Mouse (Mus musculus): ENCODE results near the gene Pigg. TPM values are rescaled to one million over a fixed set of nuclear protein-coding genes. Genes with fewer than 3 reads are reported as not detected.
"Not testable (repeated sequence)": the region's sequence is repeated elsewhere in the genome, so short reads cannot be mapped to it uniquely, and the experiment has no call there.

Pigg gene
- 5.8 and 6.1 TPM in 2 replicates for polyA plus RNA-seq (2016; fragmentation: Nextera tagmentation; extraction: Ambion mirVana)

DNA sequence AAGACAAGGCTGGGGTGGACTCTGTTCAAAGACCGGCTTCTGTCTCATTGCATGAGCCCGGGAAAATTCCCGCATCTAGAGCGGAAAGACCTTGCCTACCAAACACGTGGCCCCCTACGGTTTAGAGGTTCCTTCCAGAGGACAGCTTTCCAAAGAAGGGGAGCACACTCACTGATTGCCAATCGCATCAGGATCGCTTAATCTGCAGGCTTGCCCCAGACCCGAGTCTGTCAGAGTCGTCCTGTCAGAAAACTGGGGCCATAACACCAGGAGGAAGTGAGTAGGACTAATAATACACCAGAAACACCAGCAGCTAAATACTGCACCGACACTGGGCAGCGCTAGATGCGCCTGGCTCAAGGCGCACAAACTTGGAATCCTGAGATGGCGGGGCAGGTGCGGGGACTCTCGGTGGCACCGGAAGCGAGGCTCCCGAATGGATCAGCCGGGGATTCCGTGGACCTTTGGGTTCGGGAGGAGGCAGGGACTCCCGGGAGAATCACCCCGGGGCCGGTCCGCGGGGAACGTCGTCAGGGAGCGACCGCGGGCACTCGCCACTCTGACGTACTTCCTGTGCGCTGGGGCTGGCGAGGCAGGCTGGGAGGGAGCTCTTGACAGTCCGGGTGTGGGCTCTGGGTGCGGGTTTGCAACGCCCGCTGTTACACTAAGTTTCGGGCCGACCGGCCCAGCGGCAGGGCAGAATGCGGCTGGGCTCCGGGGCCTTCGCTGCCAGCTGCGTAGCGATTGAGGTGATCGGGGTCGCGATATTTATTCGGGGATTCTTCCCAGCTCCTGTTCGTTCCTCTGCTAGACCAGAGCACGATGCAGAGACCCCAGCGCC, at the start of gene Pigg:
Pigg (plus strand) TSS at position 386 of the 841 bp plus-strand sequence.
- Histone ChIP-seq H3K4me3 (peak within 1 kb of the TSS; percentile 76), H3K9ac (peak within 1 kb of the TSS; percentile 76), H3K27ac (peak within 1 kb of the TSS; percentile 42), H3K4me1 (peaks cover 6% of the 10 kb centered on the region), H3K27me3 (replicated peaks) (no peaks in the 10 kb centered on the region), H3K36me3 (no peaks in the 10 kb centered on the region), H3K4me2 (replicated peaks) (peak within 1 kb of the TSS; percentile 80), H3K9me3 (no peaks in the 10 kb centered on the region)
- peak; percentile 99 for ATAC-seq (ENCODE audit: low FRiP score, low read depth)
- WGBS: under 1% methylated on average over 57 of the region's 57 CpGs

DNA sequence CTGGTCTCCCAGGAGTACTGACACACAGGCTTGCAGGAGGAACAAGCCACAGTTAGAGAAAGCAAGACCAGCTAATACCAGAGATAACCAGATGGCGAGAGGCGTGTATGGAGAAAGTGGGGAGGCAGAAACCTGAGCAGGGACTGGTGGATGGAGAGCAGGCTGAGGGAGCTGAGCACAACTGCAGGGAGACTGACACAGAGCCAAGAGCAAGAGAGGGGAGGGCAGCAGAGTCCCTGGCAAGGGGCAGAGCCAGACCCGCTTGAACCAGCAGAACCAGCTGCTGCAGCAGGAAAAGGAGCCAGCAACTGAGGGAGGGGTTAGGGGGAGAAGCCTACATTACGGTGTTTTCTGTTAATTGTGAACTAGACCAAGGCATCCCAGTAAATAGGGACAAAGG, 49.7 kb upstream of the Pigg start:
- no peak for ATAC-seq (ENCODE audit: low FRiP score, low read depth)
- no peaks in the 10 kb centered on the region for H3K9me3 ChIP-seq
- no peaks in the 10 kb centered on the region for H3K36me3 ChIP-seq
- 49% methylated on average over 4 of the region's 4 CpGs for WGBS
- H3K4me1 ChIP-seq: peaks cover under 1% of the 10 kb centered on the region; the same call in 1 of the 2 replicates
- no peaks in the 10 kb centered on the region for H3K27me3 ChIP-seq (replicated peaks)
- H3K27ac ChIP-seq: no peak overlapping the region
- H3K4me3 ChIP-seq: no peak overlapping the region
- no peak overlapping the region for H3K4me2 ChIP-seq (replicated peaks)
- no peak overlapping the region for H3K9ac ChIP-seq

DNA sequence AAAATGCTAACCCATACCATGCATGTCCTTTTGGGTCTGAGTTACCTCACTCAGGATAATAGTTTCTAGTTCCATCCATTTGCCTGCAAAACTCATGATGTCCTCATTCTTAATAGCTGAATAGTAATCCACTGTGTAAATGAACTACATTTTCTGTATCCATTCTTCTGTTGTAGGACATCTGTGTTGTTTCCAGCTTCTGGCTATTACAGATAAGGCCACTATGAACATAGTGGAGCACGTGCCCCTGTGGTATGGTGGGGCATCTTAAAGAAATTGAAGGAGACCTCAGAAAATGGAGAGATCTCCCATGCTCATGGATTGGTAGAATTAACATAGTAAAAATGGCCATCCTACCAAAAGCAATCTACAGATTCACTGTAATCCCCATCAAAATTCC, 48.6 kb upstream of the Pigg start:
- H3K27ac ChIP-seq; H3K9me3 ChIP-seq; ATAC-seq (ENCODE audit: low FRiP score, low read depth); H3K27me3 ChIP-seq (replicated peaks); H3K4me3 ChIP-seq; H3K4me1 ChIP-seq; H3K9ac ChIP-seq; H3K36me3 ChIP-seq; H3K4me2 ChIP-seq (replicated peaks): not testable (repeated sequence)
- 78% methylated on average over 1 of the region's 1 CpGs for WGBS

DNA sequence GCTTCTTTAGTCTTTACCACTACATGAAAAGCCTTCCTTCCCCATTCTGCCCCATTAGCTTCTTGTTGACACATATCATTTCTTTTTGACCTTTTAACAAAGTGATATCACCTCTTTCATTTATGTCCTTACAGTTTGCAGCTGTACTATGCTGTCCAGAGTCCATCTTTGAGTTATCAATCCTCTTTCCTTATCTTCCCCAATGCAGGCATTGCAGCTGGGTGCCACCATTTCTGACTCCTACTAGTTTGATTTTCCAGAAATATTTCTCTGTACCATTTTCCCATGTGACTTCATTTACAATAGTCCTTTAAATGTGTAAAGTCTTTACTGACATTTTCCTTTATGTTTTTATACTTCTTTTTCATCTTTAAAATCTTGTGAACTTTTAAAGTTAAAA, 45.4 kb upstream of the Pigg start:
- no peak overlapping the region for H3K9ac ChIP-seq
- H3K4me1 ChIP-seq: peaks cover 21% of the 10 kb centered on the region
- no peak overlapping the region for H3K4me2 ChIP-seq (replicated peaks)
- no peak overlapping the region for H3K4me3 ChIP-seq
- no peak overlapping the region for H3K27ac ChIP-seq
- no peaks in the 10 kb centered on the region for H3K27me3 ChIP-seq (replicated peaks)
- no peak for ATAC-seq (ENCODE audit: low FRiP score, low read depth)
- no peaks in the 10 kb centered on the region for H3K36me3 ChIP-seq
- no peaks in the 10 kb centered on the region for H3K9me3 ChIP-seq

DNA sequence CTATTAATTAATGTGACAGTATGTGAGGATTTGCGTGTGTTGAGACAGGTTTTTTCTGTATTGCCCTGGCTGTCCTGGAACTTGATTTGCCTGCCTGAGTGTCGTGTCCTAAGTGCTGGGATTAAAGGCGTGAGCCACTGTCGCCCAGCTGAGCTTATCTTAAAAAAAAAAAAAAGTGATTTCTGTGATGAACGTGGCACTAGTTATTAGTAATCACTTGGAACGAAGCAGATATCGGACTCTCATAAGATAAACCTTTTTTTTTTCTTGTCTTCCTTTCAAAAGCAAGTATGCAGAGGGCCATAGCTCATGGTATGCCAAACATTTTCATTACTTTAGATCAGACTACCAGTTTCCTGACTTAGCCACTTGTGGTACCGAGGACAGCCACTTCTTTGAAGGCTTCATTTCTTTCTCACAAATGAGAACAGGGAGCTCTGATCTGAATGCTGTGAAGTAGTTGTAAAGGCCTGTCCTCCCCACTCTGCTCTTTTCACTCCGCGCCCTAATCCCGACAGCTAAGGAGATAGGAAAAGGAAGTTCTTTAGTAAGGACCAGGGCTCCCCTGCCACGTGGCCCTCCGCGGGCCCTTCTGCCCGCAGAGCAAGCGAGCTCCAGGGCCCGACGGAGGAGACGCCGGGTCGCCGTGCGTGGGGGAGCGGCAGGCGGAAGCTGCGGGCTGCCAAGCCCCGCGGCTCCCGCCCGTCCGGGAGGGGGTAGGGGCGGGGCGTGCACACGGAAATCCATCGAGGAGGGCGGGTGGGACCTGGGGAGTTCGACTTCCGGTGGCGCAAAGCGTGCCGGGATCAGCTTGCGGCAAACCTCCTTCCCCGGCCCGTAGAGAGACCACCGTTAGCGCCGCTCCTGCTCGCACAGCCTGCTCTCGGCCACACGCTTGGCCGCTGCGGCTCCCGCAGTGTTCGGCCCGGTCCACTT, 44.0 kb upstream of the Pigg start, which contains the start of gene Dr1:
Dr1 (plus strand) TSS at position 771 of the 936 bp plus-strand sequence.
- Histone ChIP-seq H3K27ac (peak within 1 kb of the TSS; percentile 87), H3K27me3 (replicated peaks) (no peaks in the 10 kb centered on the region), H3K9me3 (no peaks in the 10 kb centered on the region), H3K9ac (peak within 1 kb of the TSS; percentile 92), H3K36me3 (no peaks in the 10 kb centered on the region), H3K4me2 (replicated peaks) (peak within 1 kb of the TSS; percentile 85), H3K4me3 (peak within 1 kb of the TSS; percentile 89), H3K4me1 (peaks cover 21% of the 10 kb centered on the region)
- WGBS: 5% methylated on average over 55 of the region's 55 CpGs
- peak; percentile 98 for ATAC-seq (ENCODE audit: low FRiP score, low read depth)

DNA sequence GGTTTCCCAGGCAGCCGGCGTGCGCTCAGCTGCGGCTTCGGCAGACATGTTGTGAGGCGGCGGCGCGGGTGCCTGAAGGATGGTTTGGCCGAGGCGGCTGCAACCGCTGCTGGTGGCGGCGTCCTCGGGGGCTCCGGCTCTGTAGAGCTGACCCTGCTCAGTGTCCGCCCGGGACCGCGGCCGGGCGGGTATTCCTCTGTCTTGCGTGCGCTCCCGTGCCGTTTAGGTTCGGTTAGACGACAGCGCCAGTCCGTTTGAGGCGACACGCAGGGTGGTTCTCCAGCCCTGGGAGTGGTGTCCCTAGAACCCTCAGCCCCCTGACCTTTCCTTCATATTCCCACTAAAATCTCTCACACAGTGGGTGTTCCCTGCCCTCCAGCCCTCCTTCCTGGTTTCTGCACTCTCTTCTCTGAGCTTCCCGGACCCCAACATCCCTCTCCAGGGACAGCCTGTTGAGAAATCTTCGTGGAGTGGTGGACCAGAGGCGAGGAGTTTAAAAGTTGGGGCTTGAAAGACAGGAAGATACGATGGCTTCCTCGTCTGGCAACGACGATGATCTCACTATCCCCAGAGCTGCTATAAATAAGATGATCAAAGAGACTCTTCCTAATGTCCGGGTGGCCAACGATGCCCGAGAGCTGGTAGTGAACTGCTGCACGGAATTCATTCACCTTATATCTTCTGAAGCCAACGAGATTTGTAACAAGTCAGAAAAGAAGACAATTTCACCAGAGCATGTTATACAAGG, 43.2 kb upstream of the Pigg start:
- peak overlapping the region; percentile 85 for H3K4me2 ChIP-seq (replicated peaks)
- under 1% methylated on average over 44 of the region's 44 CpGs for WGBS
- peak overlapping the region; percentile 87 for H3K27ac ChIP-seq
- H3K9ac ChIP-seq: peak overlapping the region; percentile 92
- H3K4me1 ChIP-seq: peaks cover 21% of the 10 kb centered on the region
- H3K36me3 ChIP-seq: no peaks in the 10 kb centered on the region
- no peaks in the 10 kb centered on the region for H3K9me3 ChIP-seq
- peak; percentile 69 for ATAC-seq (ENCODE audit: low FRiP score, low read depth)
- H3K27me3 ChIP-seq (replicated peaks): no peaks in the 10 kb centered on the region
- peak overlapping the region; percentile 89 for H3K4me3 ChIP-seq

DNA sequence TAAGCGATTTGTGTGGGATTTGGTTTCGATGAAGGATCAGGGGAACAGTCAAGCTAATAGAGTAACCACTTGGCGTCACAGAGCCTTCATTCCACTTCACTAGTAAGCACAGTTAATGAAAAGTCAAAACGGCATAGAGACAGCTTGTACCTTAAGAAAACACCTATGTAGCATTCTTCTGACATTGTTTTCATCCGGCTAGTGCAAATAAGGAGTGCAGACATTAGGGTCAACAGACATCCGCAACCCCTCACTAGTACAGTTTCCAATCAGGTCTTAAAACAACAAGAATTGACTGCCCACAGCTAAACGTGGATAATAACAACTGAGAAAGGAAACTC, 42.6 kb upstream of the Pigg start:
- Histone ChIP-seq H3K27ac (no peak overlapping the region), H3K9ac (peak overlapping the region; percentile 92), H3K4me3 (peak overlapping the region; percentile 89), H3K9me3 (no peaks in the 10 kb centered on the region), H3K27me3 (replicated peaks) (no peaks in the 10 kb centered on the region), H3K4me2 (replicated peaks) (peak overlapping the region; percentile 85), H3K36me3 (no peaks in the 10 kb centered on the region), H3K4me1 (peaks cover 21% of the 10 kb centered on the region)
- no peak for ATAC-seq (ENCODE audit: low FRiP score, low read depth)
- 20% methylated on average over 7 of the region's 7 CpGs for WGBS

DNA sequence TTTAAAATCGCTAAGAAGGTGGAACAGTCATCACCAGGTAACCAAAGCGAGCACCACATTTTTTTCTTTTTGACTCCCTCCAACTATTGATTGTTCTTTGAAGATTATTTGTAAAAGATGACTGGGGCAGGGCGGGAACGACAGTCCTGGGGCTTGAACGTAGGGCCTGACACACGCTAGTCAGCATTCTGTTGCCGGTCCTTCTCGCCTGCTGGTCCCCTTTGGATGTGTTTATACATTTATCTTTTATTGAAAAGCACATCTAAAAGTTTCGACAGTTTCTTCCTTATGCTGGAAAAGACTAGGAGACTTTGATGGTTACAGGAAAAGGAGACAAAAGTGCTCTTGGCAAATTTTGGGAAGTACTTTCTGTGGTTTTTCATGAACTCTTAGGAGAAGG, 42.0 kb upstream of the Pigg start:
- no peaks in the 10 kb centered on the region for H3K27me3 ChIP-seq (replicated peaks)
- 53% methylated on average over 9 of the region's 9 CpGs for WGBS
- H3K4me3 ChIP-seq: peak overlapping the region; percentile 89
- peak overlapping the region; percentile 85 for H3K4me2 ChIP-seq (replicated peaks)
- no peaks in the 10 kb centered on the region for H3K36me3 ChIP-seq
- peaks cover 21% of the 10 kb centered on the region for H3K4me1 ChIP-seq
- no peak for ATAC-seq (ENCODE audit: low FRiP score, low read depth)
- H3K27ac ChIP-seq: no peak overlapping the region
- H3K9ac ChIP-seq: peak overlapping the region; percentile 92
- H3K9me3 ChIP-seq: no peaks in the 10 kb centered on the region

DNA sequence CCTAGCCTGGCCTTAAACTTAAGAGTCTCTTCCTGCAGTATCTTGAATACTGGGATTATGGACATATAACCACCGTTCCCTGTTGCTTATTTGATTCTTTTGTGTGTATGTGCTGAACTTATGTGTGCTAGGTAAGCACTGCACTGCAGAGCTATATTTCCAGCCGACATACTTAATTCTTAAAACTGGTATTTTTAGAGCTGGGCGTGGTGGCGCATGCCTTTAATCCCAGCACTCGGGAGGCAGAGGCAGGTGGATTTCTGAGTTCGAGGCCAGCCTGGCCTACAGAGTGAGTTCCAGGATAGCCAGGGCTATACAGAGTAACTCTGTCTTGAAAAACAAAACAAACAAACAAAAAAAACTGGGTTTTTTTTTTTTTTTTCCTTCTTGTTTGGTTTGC, 41.1 kb upstream of the Pigg start:
- not testable (repeated sequence) for H3K4me3 ChIP-seq; ATAC-seq (ENCODE audit: low FRiP score, low read depth)
- 96% methylated on average over 6 of the region's 6 CpGs for WGBS

DNA sequence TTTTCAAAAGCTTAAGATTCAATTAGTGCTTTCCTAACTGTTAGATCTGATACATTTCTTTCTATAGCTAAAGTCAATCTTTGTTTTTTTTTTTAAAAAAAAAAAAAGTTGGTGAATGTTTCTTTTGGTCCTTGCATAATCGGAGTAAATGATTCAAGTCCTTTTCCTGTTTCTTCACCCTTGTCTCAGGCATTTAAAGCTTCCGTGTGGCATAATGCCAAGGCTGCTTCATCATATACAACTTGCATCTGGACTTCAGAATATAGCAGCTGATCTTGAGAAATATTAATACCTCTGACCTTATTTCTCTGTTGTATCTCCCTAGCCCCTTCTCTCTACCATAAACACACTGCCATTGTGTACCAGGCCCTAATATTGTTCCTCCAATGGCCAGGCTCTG, 25.5 kb upstream of the Pigg start:
- H3K4me3 ChIP-seq: no peak overlapping the region
- ATAC-seq (ENCODE audit: low FRiP score, low read depth): no peak

More for the DNA sequence above, 41.1 kb upstream of the Pigg start:
- H3K27ac ChIP-seq; H3K9ac ChIP-seq; H3K9me3 ChIP-seq; H3K27me3 ChIP-seq (replicated peaks); H3K36me3 ChIP-seq: not testable (repeated sequence)
- Histone ChIP-seq H3K4me2 (replicated peaks) (peak overlapping the region; percentile 85), H3K4me1 (peaks cover 21% of the 10 kb centered on the region)

DNA sequence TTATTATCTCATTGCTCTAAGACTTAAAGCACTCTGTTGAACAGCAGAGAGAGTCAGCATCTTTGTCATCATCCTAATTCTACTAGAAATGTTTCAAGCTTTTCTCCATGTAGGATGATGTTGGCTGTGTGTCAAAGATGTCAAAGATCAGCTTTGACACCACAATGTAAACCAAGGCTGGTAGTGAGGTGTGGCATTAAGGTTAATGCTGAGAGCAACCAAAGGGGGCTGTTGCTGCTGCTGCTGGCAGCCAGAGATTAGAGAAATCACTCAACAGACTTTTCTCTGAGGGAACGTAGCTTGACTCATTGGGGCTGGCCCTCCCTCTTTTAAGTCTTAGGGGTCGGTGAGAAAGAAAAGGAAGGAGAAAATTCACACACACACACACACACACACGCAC, 10.8 kb upstream of the Pigg start:
- Histone ChIP-seq H3K4me1 (no peaks in the 10 kb centered on the region), H3K27ac (no peak overlapping the region), H3K36me3 (no peaks in the 10 kb centered on the region), H3K4me2 (replicated peaks) (no peak overlapping the region), H3K4me3 (no peak overlapping the region), H3K9ac (no peak overlapping the region), H3K27me3 (replicated peaks) (no peaks in the 10 kb centered on the region), H3K9me3 (no peaks in the 10 kb centered on the region)
- WGBS: 75% methylated on average over 3 of the region's 3 CpGs
- ATAC-seq (ENCODE audit: low FRiP score, low read depth): no peak

More for the DNA sequence above, 25.5 kb upstream of the Pigg start:
- H3K9me3 ChIP-seq: no peaks in the 10 kb centered on the region
- no peaks in the 10 kb centered on the region for H3K4me1 ChIP-seq
- H3K9ac ChIP-seq: no peak overlapping the region
- no peak overlapping the region for H3K27ac ChIP-seq
- 88% methylated on average over 2 of the region's 2 CpGs for WGBS
- no peaks in the 10 kb centered on the region for H3K27me3 ChIP-seq (replicated peaks)
- no peak overlapping the region for H3K4me2 ChIP-seq (replicated peaks)
- no peaks in the 10 kb centered on the region for H3K36me3 ChIP-seq

All from neural tube, embryonic 12.5 days (tissue).